10 mouse cellular contexts compared by ENCODE assay signal in genomic region chr16:48623447-48623846, GRCm38 (mm10).
DNase-seq lines count a peak whose midpoint lies in the region; ATAC-seq and TF ChIP-seq lines count a peak whose summit lies in the region.
"Had no signal": no experiment of that assay in that cellular context is flagged by ENCODE, and none has a peak within 500 bp of the region (broad histone marks: within the 10 kb centered on the region; RNA-seq: fewer than 3 reads in every experiment).

No protein-coding gene starts in this region.

- peak; percentile 80 for ATAC-seq in granulocyte monocyte progenitor cell, adult 5-6 weeks (replicated peaks; ENCODE audit: poor library complexity, severe bottlenecking)

- no peak for TF ChIP-seq POLR2A in liver, adult 2 months (IDR thresholded peaks at IDR 0.05; ENCODE audit: extremely low read depth, insufficient read depth, low read length)
- no peak for TF ChIP-seq POLR2A in MEL (IDR thresholded peaks at IDR 0.05; ENCODE audit: control insufficient read depth in 1 of 2, insufficient read depth in 1 of 2, low read depth in 1 of 2, low read length in 2 of 2, poor library complexity in 1 of 2)

- H3K4me1 ChIP-seq in liver, adult 2 months (ENCODE audit: control insufficient read depth, insufficient read depth, low read length) = no peaks in the 10 kb centered on the region
- no peaks in the 10 kb centered on the region for H3K4me1 ChIP-seq in MEL (ENCODE audit: control insufficient read depth in 1 of 2, insufficient read depth in 2 of 2, low read length in 2 of 2)
- H3K4me1 ChIP-seq: embryonic facial prominence, embryonic 15.5 days had no signal

- no peak overlapping the region for H3K4me3 ChIP-seq in liver, adult 2 months (ENCODE audit: insufficient read depth, low read depth, low read length)
- no peak overlapping the region for H3K4me3 ChIP-seq in MEL (ENCODE audit: control insufficient read depth in 1 of 2, insufficient read depth in 1 of 2, low read depth in 2 of 2, low read length in 2 of 2)
- H3K4me3 ChIP-seq: embryonic facial prominence, embryonic 15.5 days; limb, embryonic 13.5 days had no signal

- DNase-seq in liver, adult 2 months (ENCODE audit: extremely low read depth, low read depth, low spot score) = no peak
- DNase-seq in liver (no peak), MEL (ENCODE audit: low read depth, low spot score) (peak; percentile 2)
- DNase-seq in thymus, postnatal 14 days = peak; percentile 69
- DNase-seq in testis, postnatal 14 days (ENCODE audit: low spot score) = no peak
- no peak for DNase-seq in frontal cortex, postnatal 14 days (ENCODE audit: low spot score in 2 of 2)
- DNase-seq: midbrain, embryonic 14.5 days had no signal

- no peak for TF ChIP-seq EP300 in MEL (IDR thresholded peaks at IDR 0.05; ENCODE audit: low read depth in 1 of 2, low read length in 2 of 2)

- no peak overlapping the region for H3K9ac ChIP-seq in liver, adult 2 months (ENCODE audit: low read depth, low read length)
- H3K9ac ChIP-seq in MEL (ENCODE audit: control insufficient read depth, low read depth, low read length, poor library complexity, severe bottlenecking) = no peak overlapping the region
- H3K9ac ChIP-seq: embryonic facial prominence, embryonic 15.5 days; limb, embryonic 13.5 days had no signal

- WGBS in liver, adult 2 months = 58% methylated on average over 1 of the region's 1 CpGs

- H3K27ac ChIP-seq in liver, adult 2 months (replicated peaks; ENCODE audit: insufficient read depth, low read depth, low read length) = no peak overlapping the region
- H3K27ac ChIP-seq in MEL (ENCODE audit: control insufficient read depth, low read depth, low read length) = no peak overlapping the region
- H3K27ac ChIP-seq: embryonic facial prominence, embryonic 15.5 days; limb, embryonic 13.5 days had no signal

- no peaks in the 10 kb centered on the region for H3K27me3 ChIP-seq in liver, adult 2 months (ENCODE audit: control insufficient read depth, insufficient read depth, low read length)
- H3K27me3 ChIP-seq in MEL (ENCODE audit: control insufficient read depth in 1 of 2, insufficient read depth in 2 of 2, low read length in 2 of 2) = no peaks in the 10 kb centered on the region
- H3K27me3 ChIP-seq: embryonic facial prominence, embryonic 15.5 days; limb, embryonic 13.5 days had no signal

- H3K9me3 ChIP-seq in MEL (replicated peaks; ENCODE audit: insufficient read depth, low read length) = no peaks in the 10 kb centered on the region
- H3K9me3 ChIP-seq: embryonic facial prominence, embryonic 15.5 days; limb, embryonic 13.5 days had no signal

- peak; percentile 21; the same call in 1 of the 2 replicates for TF ChIP-seq CTCF in liver, adult 2 months (IDR thresholded peaks at IDR 0.05; ENCODE audit: low read depth, low read length)
- TF ChIP-seq CTCF in MEL (IDR thresholded peaks at IDR 0.05 in 2 of 3, conservative IDR thresholded peaks at IDR 0.05 in 1 of 3; ENCODE audit: control insufficient read depth in 1 of 3, insufficient read depth in 1 of 3, low read depth in 2 of 3, low read length in 3 of 3, poor library complexity in 1 of 3, severe bottlenecking in 1 of 3) = peak in 2 of 3 experiments; percentile 9 to 18; a peak in 1 of 6 replicates

- no peaks in the 10 kb centered on the region for H3K79me2 ChIP-seq in liver, adult 2 months (ENCODE audit: control insufficient read depth, insufficient read depth, low read length)
- H3K79me2 ChIP-seq in MEL (ENCODE audit: control insufficient read depth, insufficient read depth, low read length, poor library complexity) = no peaks in the 10 kb centered on the region

- no peak for TF ChIP-seq RAD21 in MEL (IDR thresholded peaks at IDR 0.05; ENCODE audit: low read depth, low read length)

- no peaks in the 10 kb centered on the region for H3K36me3 ChIP-seq in liver, adult 2 months (ENCODE audit: control insufficient read depth, insufficient read depth, low read length)
- H3K36me3 ChIP-seq in MEL (ENCODE audit: control insufficient read depth in 1 of 2, insufficient read depth in 2 of 2, low read length in 2 of 2) = no peaks in the 10 kb centered on the region
- H3K36me3 ChIP-seq: embryonic facial prominence, embryonic 15.5 days; limb, embryonic 13.5 days had no signal

TF ChIP-seq in MEL, 35 proteins besides CTCF, POLR2A, EP300 and RAD21:
- no peak for TF ChIP-seq NELFE (IDR thresholded peaks at IDR 0.05; ENCODE audit: low read depth, low read length)
- TF ChIP-seq ELF1 (IDR thresholded peaks at IDR 0.05; ENCODE audit: low read depth, low read length) = no peak
- no peak for TF ChIP-seq TCF12 (IDR thresholded peaks at IDR 0.05; ENCODE audit: low read depth, low read length)
- TF ChIP-seq MYB (IDR thresholded peaks at IDR 0.05; ENCODE audit: low read depth, low read length) = no peak
- no peak for TF ChIP-seq GATA1 (IDR thresholded peaks at IDR 0.05; ENCODE audit: low read depth, low read length)
TF ChIP-seq in MEL: peak in this region for 0.

Comparison
In these comparisons a context has a peak if more than half of its experiments do, and no peak if none do; other contexts are left out.
1. DNase-seq: peak in MEL (single experiment) and thymus, postnatal 14 days (single experiment); none in liver, adult 2 months (single experiment), liver (single experiment), testis, postnatal 14 days (single experiment) and frontal cortex, postnatal 14 days (0 of 2).